ENCODE assay signal across 24 mouse cellular contexts in genomic region chr6:91183041-91183440, GRCm38 (mm10). TPM values are rescaled to one million over a fixed set of nuclear protein-coding genes. Genes with fewer than 3 reads are reported as not detected.
A peak's percentile ranks its signal among the peaks of the same experiment; 100 is the strongest.
DNase-seq lines count a peak whose midpoint lies in the region; ATAC-seq and TF ChIP-seq lines count a peak whose summit lies in the region.
"Had no signal": no experiment of that assay in that cellular context is flagged by ENCODE, and none has a peak within 500 bp of the region (broad histone marks: within the 10 kb centered on the region; RNA-seq: fewer than 3 reads in every experiment).

No protein-coding gene starts in this region.

- H3K9ac ChIP-seq in heart, embryonic 11.5 days (ENCODE audit: low read depth, low read length) = no peak overlapping the region
- H3K9ac ChIP-seq: embryonic facial prominence, embryonic 12.5 days; forebrain, embryonic 13.5 days had no signal

- H3K36me3 ChIP-seq in heart, embryonic 11.5 days (ENCODE audit: control insufficient read depth, insufficient read depth, low read length) = no peaks in the 10 kb centered on the region
- no peaks in the 10 kb centered on the region for H3K36me3 ChIP-seq in heart, embryonic 10.5 days
- H3K36me3 ChIP-seq: embryonic facial prominence, embryonic 10.5 days; embryonic facial prominence, embryonic 12.5 days; G1E had no signal

- intact Hi-C loops in gastrocnemius, adult 2 months (cut with DNase I) = loop anchor here (5.0 kb wide), 1 partner anchor 34 kb away; no protein-coding TSS in a partner anchor
- intact Hi-C loops in heart, postnatal 14 days (cut with DNase I) = loop anchor here (5.0 kb wide), 1 partner anchor 34 kb away; no protein-coding TSS in a partner anchor

- no peak overlapping the region for H3K4me3 ChIP-seq in gastrocnemius, adult 2 months
- no peak overlapping the region for H3K4me3 ChIP-seq in heart, embryonic 11.5 days (ENCODE audit: low read depth, low read length)
- H3K4me3 ChIP-seq in heart, embryonic 10.5 days = no peak overlapping the region
- H3K4me3 ChIP-seq: embryonic facial prominence, embryonic 10.5 days; embryonic facial prominence, embryonic 12.5 days; forebrain, embryonic 13.5 days had no signal

- no peak for ATAC-seq in heart, embryonic 11.5 days (replicated peaks; ENCODE audit: insufficient number of reproducible peaks, low FRiP score, low TSS enrichment)
- ATAC-seq: activated CD4-positive, CD25-positive, alpha-beta regulatory T cell, adult 4 months; CD4-positive, CD25-positive, alpha-beta regulatory T cell, adult 4 months; forebrain, embryonic 13.5 days; Patski had no signal

- no peak for DNase-seq in gastrocnemius, adult 2 months
- no peak for DNase-seq in gastrocnemius, adult 18-20 months (ENCODE audit: low spot score)
- DNase-seq in heart, adult 18-20 months = peak; percentile 35
- no peak for DNase-seq in heart, embryonic 10.5 days (ENCODE audit: low spot score)
- no peak for DNase-seq in heart, postnatal 14 days
- peak; percentile 30 for DNase-seq in lung, postnatal 36 days
- DNase-seq in lung, postnatal 25 days (ENCODE audit: low spot score) = no peak
- DNase-seq: adrenal gland, adult 8-10 months; adrenal gland, postnatal 14 days; adrenal gland, postnatal 36 days; B cell, adult 2 months; cerebellum, adult 11-12 months; cerebellum, adult 2 months; cerebellum, adult 9-10 months; cerebellum, postnatal 10 days; cerebellum, postnatal 25 days had no signal

- H3K27me3 ChIP-seq in heart, embryonic 11.5 days (ENCODE audit: control insufficient read depth, insufficient read depth, low read length) = no peaks in the 10 kb centered on the region; the same call in 1 of the 2 replicates
- peaks cover 21% of the 10 kb centered on the region for H3K27me3 ChIP-seq in heart, embryonic 10.5 days (ENCODE audit: insufficient read depth, poor library complexity, severe bottlenecking)
- H3K27me3 ChIP-seq: embryonic facial prominence, embryonic 12.5 days; forebrain, embryonic 13.5 days; Patski had no signal

- TF ChIP-seq CTCF in gastrocnemius, adult 2 months (IDR thresholded peaks at IDR 0.05) = no peak

- peak overlapping the region; percentile 85 for H3K27ac ChIP-seq in gastrocnemius, adult 2 months
- no peak overlapping the region for H3K27ac ChIP-seq in heart, embryonic 11.5 days (ENCODE audit: low read depth, low read length)
- H3K27ac ChIP-seq in heart, embryonic 10.5 days = 0 out of 2 replicates have a peak overlapping the region, but pooled peaks have one; percentile 7
- H3K27ac ChIP-seq: embryonic facial prominence, embryonic 10.5 days; forebrain, embryonic 13.5 days had no signal

- H3K4me2 ChIP-seq in heart, embryonic 11.5 days = no peak overlapping the region
- H3K4me2 ChIP-seq: embryonic facial prominence, embryonic 12.5 days; forebrain, embryonic 13.5 days had no signal

- WGBS in heart, embryonic 11.5 days (ENCODE audit: insufficient replicate concordance) = 33% methylated on average over 1 of the region's 1 CpGs
- 27% methylated on average over 1 of the region's 1 CpGs for WGBS in heart, embryonic 10.5 days

- no peaks in the 10 kb centered on the region for H3K9me3 ChIP-seq in heart, embryonic 11.5 days (replicated peaks; ENCODE audit: control insufficient read depth, low read length)
- no peaks in the 10 kb centered on the region for H3K9me3 ChIP-seq in heart, embryonic 10.5 days
- H3K9me3 ChIP-seq: embryonic facial prominence, embryonic 10.5 days; embryonic facial prominence, embryonic 12.5 days; forebrain, embryonic 13.5 days; G1E had no signal

- H3K4me1 ChIP-seq in heart, embryonic 11.5 days (ENCODE audit: control insufficient read depth, insufficient read depth, low read length) = peaks cover 6% of the 10 kb centered on the region; the same call in 1 of the 2 replicates
- H3K4me1 ChIP-seq in heart, embryonic 10.5 days = peaks cover 15% of the 10 kb centered on the region

RNA-seq across cellular contexts. Expression of gene Hdac11, which starts 26.6 kb away (rescaled TPM):
- 1 to 10 TPM; 5.1 to 6.5 TPM for total RNA-seq in gastrocnemius, adult 2 months (2021)
- 1 to 10 TPM; 6.7 to 7.2 TPM for total RNA-seq in gastrocnemius, adult 18-20 months (2021)
- 10 to 100 TPM; 20.9 to 21.3 TPM for total RNA-seq in heart, adult 18-20 months (2021)
- polyA plus RNA-seq in heart, embryonic 11.5 days (2014; fragmentation: Nextera tagmentation; extraction: Ambion mirVana) = 7.9 TPM in 2 replicates
- 6.4 and 6.8 TPM in 2 replicates for polyA plus RNA-seq in heart, embryonic 10.5 days (2016; fragmentation: Nextera tagmentation; extraction: Ambion mirVana)
- total RNA-seq in heart, postnatal 14 days (2021) = 10 to 100 TPM; 11.5 to 11.8 TPM

RNA-seq across cellular contexts. Expression of gene Fbln2, which starts 29.2 kb away (rescaled TPM):
- total RNA-seq in gastrocnemius, adult 2 months (2021) = 10 to 100 TPM; 43.6 to 64.7 TPM
- total RNA-seq in gastrocnemius, adult 18-20 months (2021) = 10 to 100 TPM; 40.1 to 51.6 TPM
- total RNA-seq in heart, adult 18-20 months (2021) = 10 to 100 TPM; 42.0 to 43.1 TPM
- 105 and 137 TPM in 2 replicates for polyA plus RNA-seq in heart, embryonic 11.5 days (2014; fragmentation: Nextera tagmentation; extraction: Ambion mirVana)
- 99.3 and 114 TPM in 2 replicates for polyA plus RNA-seq in heart, embryonic 10.5 days (2016; fragmentation: Nextera tagmentation; extraction: Ambion mirVana)
- 100 to 1,000 TPM; 112 to 127 TPM for total RNA-seq in heart, postnatal 14 days (2021)
- polyA plus RNA-seq: G1E had no signal

Comparison
In these comparisons a context has a peak if more than half of its experiments do, and no peak if none do; other contexts are left out.
1. DNase-seq: peak in heart, adult 18-20 months (2 of 2) and lung, postnatal 36 days (single experiment); none in gastrocnemius, adult 2 months (single experiment), gastrocnemius, adult 18-20 months (single experiment), heart, embryonic 10.5 days (single experiment), heart, postnatal 14 days (0 of 2) and lung, postnatal 25 days (single experiment).